Mouse (Mus musculus) embryonic facial prominence, embryonic 10.5 days (tissue): Measurements from ENCODE around the gene Garnl3. TPM values are rescaled to one million over a fixed set of nuclear protein-coding genes. Genes with fewer than 3 reads are reported as not detected.
A peak's percentile ranks its signal among the peaks of the same experiment; 100 is the strongest.

ENCODE experiments used
- DNase-seq: peaks from one replicate; pipeline ENCODE4 v3.0.0-alpha.2; 2017; ENCODE audit warnings: low spot score
- H3K27ac ChIP-seq: fragments of 300-500 bp; sonication (generic); replicated peaks from 2 replicates; pipeline ENCODE4 v1.5.1; 2016; ENCODE audit warnings: mild to moderate bottlenecking
- H3K27me3 ChIP-seq: fragments of 300-500 bp; sonication (generic); replicated peaks from 2 replicates; pipeline ENCODE4 v1.6.1; 2016; ENCODE audit warnings: low read depth, mild to moderate bottlenecking; ENCODE audit not compliant: poor library complexity, severe bottlenecking
- H3K36me3 ChIP-seq: fragments of 300-500 bp; sonication (generic); replicated peaks from 2 replicates; pipeline ENCODE4 v1.6.1; 2016; ENCODE audit warnings: mild to moderate bottlenecking, moderate library complexity
- H3K4me1 ChIP-seq: fragments of 300-500 bp; sonication (generic); 2 replicates; pipeline ENCODE4 v1.6.1; 2016
- H3K4me3 ChIP-seq: fragments of 300-500 bp; sonication (generic); 2 replicates; pipeline ENCODE4 v1.5.1; 2016; ENCODE audit warnings: mild to moderate bottlenecking, moderate library complexity
- H3K9me3 ChIP-seq: fragments of 300-500 bp; sonication (generic); 2 replicates; pipeline ENCODE4 v1.6.1; 2016; ENCODE audit warnings: mild to moderate bottlenecking
- WGBS: fragments of 180-500 bp; shearing (Covaris S2); methylation state at CpG from one replicate; pipeline ENCODE4 v1.1.7; 2016; 5-methylcytosine and 5-hydroxymethylcytosine counted together
- polyA plus RNA-seq: library from polyadenylated mRNA; unstranded; fragments of >200 nt; fragmentation: Nextera tagmentation; extraction: Ambion mirVana; gene quantifications from 2 replicates; pipeline ENCODE4 v1.2.1, GENCODE M21; 2016

The Garnl3 gene
- polyA plus RNA-seq, result 5.7 and 10.6 TPM in 2 replicates

DNA sequence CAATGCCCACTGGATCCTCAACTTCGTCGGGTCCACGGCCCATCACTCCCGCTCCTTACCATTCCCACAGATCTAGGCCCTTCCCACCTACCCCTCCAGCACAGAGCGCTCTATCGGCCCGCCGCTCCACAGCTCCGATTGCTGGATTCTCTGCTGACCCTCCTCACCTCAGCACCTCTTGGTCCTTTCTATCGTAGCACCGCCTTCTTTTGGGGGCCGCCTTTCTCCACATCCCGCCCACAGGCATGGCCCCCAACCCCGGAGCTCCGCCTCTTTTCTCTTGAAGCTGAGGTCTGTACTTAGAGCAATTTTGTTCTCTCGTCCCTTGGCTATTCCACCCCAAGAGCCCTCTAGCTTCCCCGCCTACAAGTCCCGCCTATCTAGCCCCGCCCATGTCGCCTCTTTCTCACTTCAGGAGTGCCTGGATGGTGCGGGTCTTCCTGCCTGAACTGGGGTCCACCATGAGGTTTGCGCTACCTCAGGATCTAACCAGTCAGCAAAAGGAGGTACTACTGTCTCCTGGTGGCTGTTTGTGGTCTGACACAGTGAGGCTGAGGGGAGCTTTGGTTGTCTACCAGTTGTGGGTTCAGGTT lies at the start of gene Garnl3:
Gene Garnl3, minus strand, starts transcription at position 155 of the 593 bp plus-strand sequence.
- Histone ChIP-seq H3K27me3 (peaks cover 57% of the 10 kb centered on the region), H3K4me1 (peaks cover 32% of the 10 kb centered on the region), H3K36me3 (no peaks in the 10 kb centered on the region), H3K9me3 (no peaks in the 10 kb centered on the region), H3K4me3 (peak within 1 kb of the TSS; percentile 73), H3K27ac (peak within 1 kb of the TSS; percentile 82)
- under 1% methylated on average over 22 of the region's 22 CpGs for WGBS
- peak; percentile 66 for DNase-seq

GRCm38 (mm10) chr2:33179930-33180630 lies 48.6 kb upstream of the Garnl3 start:
- Histone ChIP-seq H3K4me3 (no peak overlapping the region), H3K4me1 (peaks cover 36% of the 10 kb centered on the region), H3K27me3 (no peaks in the 10 kb centered on the region), H3K9me3 (no peaks in the 10 kb centered on the region), H3K36me3 (no peaks in the 10 kb centered on the region), H3K27ac (no peak overlapping the region)
- WGBS, result 69% methylated on average over 16 of the region's 16 CpGs
- DNase-seq, result no peak

DNA sequence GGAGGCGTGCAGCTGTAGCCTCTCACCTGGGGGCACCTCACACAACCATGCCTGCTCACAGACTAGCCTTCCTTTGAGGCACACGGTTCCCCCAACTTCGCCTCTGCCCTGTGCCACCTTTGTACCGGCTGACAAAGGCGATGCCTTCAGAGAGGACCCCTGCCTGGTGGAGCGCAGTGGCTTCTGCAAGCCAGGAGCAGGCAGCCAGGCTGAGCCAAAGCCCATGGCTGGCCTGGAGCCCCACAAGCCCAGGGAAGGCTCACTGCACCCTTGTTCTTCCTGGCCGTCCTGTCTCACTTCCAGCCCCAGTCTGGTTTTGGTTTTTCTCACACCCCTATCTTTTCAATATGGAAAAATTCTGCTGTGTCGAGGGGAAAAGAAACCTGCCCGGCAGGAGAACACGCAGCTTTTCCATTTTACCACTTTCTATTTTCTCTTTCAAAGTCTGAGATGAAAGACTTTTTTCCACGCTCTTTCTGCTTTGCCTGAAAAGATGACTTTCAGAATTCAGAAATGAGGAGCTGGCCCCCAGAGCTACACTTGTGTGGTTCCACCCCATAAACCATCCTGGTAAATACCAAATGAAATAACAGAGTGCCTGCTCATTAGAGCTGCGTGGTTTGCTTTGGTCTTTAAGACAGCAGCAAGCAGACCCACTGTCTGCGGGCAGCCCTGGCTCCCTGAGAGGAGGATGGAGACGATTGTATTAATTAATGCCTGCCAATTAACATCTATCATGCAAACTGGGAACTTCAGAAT lies 47.9 kb upstream of the Garnl3 start:
- Histone ChIP-seq H3K9me3 (no peaks in the 10 kb centered on the region), H3K4me3 (no peak overlapping the region), H3K27me3 (no peaks in the 10 kb centered on the region), H3K27ac (no peak overlapping the region; the same call in 1 of the 2 replicates), H3K36me3 (no peaks in the 10 kb centered on the region), H3K4me1 (peaks cover 36% of the 10 kb centered on the region)
- no peak for DNase-seq
- 73% methylated on average over 14 of the region's 14 CpGs for WGBS

DNA sequence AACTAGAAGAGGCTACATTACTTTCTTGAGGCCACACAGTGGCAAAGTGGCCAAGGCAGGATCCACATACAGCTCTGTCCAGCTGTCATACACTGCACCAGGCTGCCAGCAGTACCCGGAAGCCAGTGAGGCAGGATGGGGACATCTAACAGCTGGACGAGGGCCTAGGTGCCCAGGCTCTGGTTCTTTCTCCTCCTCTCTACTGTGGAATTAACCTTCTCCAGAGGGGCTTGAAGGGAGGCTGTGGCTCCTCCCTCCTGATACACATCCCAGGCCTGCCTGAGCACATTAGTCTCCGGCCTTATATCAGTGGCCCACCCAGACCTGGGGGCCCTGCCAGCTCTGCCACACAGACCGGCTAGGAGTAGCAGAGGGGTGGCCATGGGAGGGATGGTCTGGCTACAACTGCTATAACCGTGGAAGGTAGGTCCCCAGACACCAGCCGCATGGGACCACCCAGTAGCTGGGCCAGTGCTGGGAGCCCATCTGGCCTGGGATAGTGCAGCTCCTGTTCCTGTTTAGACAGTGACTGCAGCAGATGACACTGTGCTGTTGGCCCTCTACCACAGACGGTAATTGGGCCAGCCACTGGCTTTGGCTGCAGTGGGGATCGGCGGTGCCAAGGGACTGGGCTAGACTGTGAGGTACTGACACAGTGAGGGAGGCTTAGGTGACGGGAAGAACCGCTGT lies 46.9 kb upstream of the Garnl3 start:
- Histone ChIP-seq H3K27ac (peak overlapping the region; percentile 66), H3K4me3 (no peak overlapping the region), H3K9me3 (no peaks in the 10 kb centered on the region), H3K36me3 (no peaks in the 10 kb centered on the region), H3K4me1 (peaks cover 36% of the 10 kb centered on the region), H3K27me3 (no peaks in the 10 kb centered on the region)
- DNase-seq, result no peak
- 60% methylated on average over 11 of the region's 11 CpGs for WGBS

- no peak for DNase-seq
- peaks cover 36% of the 10 kb centered on the region for H3K4me1 ChIP-seq
- no peaks in the 10 kb centered on the region for H3K36me3 ChIP-seq
- H3K27me3 ChIP-seq, result no peaks in the 10 kb centered on the region
- no peaks in the 10 kb centered on the region for H3K9me3 ChIP-seq
- no peak overlapping the region for H3K4me3 ChIP-seq
- WGBS, result 86% methylated on average over 12 of the region's 12 CpGs
- peak overlapping the region; percentile 66; the same call in 1 of the 2 replicates for H3K27ac ChIP-seq
These were observed 46.2 kb upstream of the Garnl3 start for GRCm38 (mm10) chr2:33177443-33178242.

DNA sequence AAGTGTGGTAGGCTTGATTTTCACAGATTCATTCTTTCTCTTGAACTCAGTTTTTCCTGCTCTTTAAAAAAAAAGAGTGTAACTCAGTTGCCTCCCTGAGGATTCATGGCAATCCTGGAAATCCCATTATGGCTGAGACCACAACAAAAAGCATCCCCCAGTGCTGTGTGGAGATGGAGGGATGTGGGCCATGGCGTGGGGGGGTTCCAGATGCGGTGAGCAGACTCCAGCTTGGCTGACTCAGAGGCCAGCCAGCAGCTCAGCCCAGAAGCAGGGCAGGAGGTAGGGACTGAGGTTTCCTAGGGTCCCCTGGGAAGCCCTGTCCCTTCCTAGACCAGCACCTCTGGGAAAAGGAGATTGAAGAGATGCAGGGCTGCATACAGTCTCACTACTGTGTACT lies 45.5 kb upstream of the Garnl3 start:
- Histone ChIP-seq H3K4me1 (peaks cover 36% of the 10 kb centered on the region), H3K27ac (peak overlapping the region; percentile 63; the same call in 1 of the 2 replicates), H3K4me3 (no peak overlapping the region), H3K9me3 (no peaks in the 10 kb centered on the region), H3K36me3 (no peaks in the 10 kb centered on the region), H3K27me3 (no peaks in the 10 kb centered on the region)
- DNase-seq, result no peak
- 75% methylated on average over 2 of the region's 2 CpGs for WGBS

DNA sequence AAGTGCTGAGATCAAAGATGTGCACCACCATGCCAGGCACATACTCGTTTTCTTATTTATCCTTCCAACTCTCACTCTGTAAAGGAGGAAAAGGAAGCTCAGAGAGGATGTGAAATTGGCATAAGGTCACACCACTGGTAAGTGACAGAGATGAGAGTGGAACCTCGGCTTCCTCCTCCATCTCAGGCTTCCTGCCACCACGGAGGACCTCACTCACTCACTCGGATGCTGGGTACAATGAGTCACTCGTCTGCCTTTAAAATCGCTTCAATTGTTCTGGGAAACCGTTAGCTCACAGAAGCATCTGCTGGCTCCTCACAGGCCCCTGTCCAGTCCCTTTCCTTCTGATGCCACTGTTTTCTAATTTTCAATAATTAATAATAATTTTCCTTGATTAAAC lies 45.1 kb upstream of the Garnl3 start:
- no peaks in the 10 kb centered on the region for H3K9me3 ChIP-seq
- WGBS, result 66% methylated on average over 7 of the region's 7 CpGs
- H3K27ac ChIP-seq, result no peak overlapping the region
- no peak for DNase-seq
- H3K27me3 ChIP-seq, result no peaks in the 10 kb centered on the region
- H3K36me3 ChIP-seq, result no peaks in the 10 kb centered on the region
- H3K4me3 ChIP-seq, result no peak overlapping the region
- peaks cover 36% of the 10 kb centered on the region for H3K4me1 ChIP-seq

- H3K9me3 ChIP-seq, result no peaks in the 10 kb centered on the region
- no peak overlapping the region for H3K4me3 ChIP-seq
- no peak overlapping the region for H3K27ac ChIP-seq
- 90% methylated on average over 7 of the region's 7 CpGs for WGBS
- no peaks in the 10 kb centered on the region for H3K36me3 ChIP-seq
- DNase-seq, result no peak
- no peaks in the 10 kb centered on the region for H3K27me3 ChIP-seq
- H3K4me1 ChIP-seq, result peaks cover 41% of the 10 kb centered on the region
These were observed 42.2 kb upstream of the Garnl3 start for GRCm38 (mm10) chr2:33173686-33174085.

DNA sequence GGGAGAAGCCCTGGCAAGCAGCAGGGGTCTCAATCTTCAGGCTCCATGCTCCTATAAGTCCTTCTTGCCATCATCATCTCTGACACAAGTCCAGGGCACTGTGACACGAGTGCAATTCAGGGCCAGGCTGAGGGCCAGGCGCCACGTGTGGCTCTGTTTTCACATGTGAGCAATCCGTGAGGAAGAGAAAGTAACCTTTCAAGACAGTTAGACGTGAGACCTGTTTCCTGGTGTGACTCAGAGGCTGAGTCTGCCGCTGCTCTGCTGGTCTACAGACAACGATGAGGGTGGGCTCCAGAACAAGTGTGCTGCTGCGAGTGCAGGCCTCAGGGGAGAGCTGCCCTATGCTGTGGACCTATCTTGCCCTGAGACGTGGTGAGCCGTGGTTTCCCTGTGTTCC lies 41.7 kb upstream of the Garnl3 start:
- Histone ChIP-seq H3K27ac (no peak overlapping the region), H3K9me3 (no peaks in the 10 kb centered on the region), H3K27me3 (no peaks in the 10 kb centered on the region), H3K4me3 (no peak overlapping the region), H3K36me3 (no peaks in the 10 kb centered on the region), H3K4me1 (peaks cover 39% of the 10 kb centered on the region)
- DNase-seq, result no peak
- 75% methylated on average over 10 of the region's 10 CpGs for WGBS

GRCm38 (mm10) chr2:33170777-33171565 lies 39.5 kb upstream of the Garnl3 start:
- Histone ChIP-seq H3K27me3 (no peaks in the 10 kb centered on the region), H3K9me3 (no peaks in the 10 kb centered on the region), H3K4me1 (peaks cover 36% of the 10 kb centered on the region), H3K27ac (peak overlapping the region; percentile 66), H3K36me3 (no peaks in the 10 kb centered on the region), H3K4me3 (no peak overlapping the region)
- 63% methylated on average over 10 of the region's 10 CpGs for WGBS
- DNase-seq, result no peak

DNA sequence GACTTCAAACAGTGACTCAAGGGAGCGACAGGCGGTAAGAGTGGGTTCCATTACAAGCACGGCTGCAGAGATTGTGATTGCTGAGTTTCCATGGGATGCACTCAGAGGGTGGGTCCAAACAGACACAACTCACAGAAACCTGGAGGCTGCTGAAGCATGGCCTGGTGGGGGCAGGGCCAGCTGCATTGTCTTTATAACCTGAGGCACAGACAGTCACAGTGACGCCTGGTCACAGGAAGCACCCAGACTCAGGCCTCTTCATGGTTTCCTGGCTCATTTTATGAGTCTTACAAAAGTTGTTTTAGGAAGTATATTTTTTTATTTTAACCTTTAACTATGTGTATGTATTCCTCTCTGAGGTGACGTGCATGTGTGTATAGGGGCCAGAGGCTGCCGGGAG lies 38.0 kb upstream of the Garnl3 start:
- WGBS, result 75% methylated on average over 6 of the region's 6 CpGs
- no peak for DNase-seq
- no peaks in the 10 kb centered on the region for H3K27me3 ChIP-seq
- no peak overlapping the region for H3K4me3 ChIP-seq
- no peaks in the 10 kb centered on the region for H3K36me3 ChIP-seq
- H3K9me3 ChIP-seq, result no peaks in the 10 kb centered on the region
- H3K4me1 ChIP-seq, result peaks cover 51% of the 10 kb centered on the region
- H3K27ac ChIP-seq, result peak overlapping the region; percentile 51; the same call in 1 of the 2 replicates
